Mouse (Mus musculus) embryonic facial prominence, embryonic 15.5 days (tissue): ENCODE measurements around the gene Rps6kc1. TPM values are rescaled to one million over a fixed set of nuclear protein-coding genes. Genes with fewer than 3 reads are reported as not detected.

ENCODE experiments used
- ATAC-seq: fragments of 200-750 bp; cut with Nextera tagmentation; 2 replicates; pipeline ENCODE4 v1.8.0; 2017; ENCODE audit warnings: low read depth, moderate TSS enrichment; ENCODE audit not compliant: insufficient number of reproducible peaks, low FRiP score, low TSS enrichment
- H3K27ac ChIP-seq: fragments of 300-500 bp; sonication (generic); replicated peaks from 2 replicates; pipeline ENCODE4 v1.5.1; 2015; ENCODE audit warnings: mild to moderate bottlenecking, inconsistent platforms
- H3K27me3 ChIP-seq: fragments of 300-500 bp; sonication (generic); 2 replicates; pipeline ENCODE4 v1.6.1; 2015; ENCODE audit warnings: inconsistent platforms
- H3K36me3 ChIP-seq: fragments of 300-500 bp; sonication (generic); 2 replicates; pipeline ENCODE4 v1.6.1; 2015; ENCODE audit warnings: mild to moderate bottlenecking, inconsistent platforms
- H3K4me1 ChIP-seq: fragments of 300-500 bp; sonication (generic); 2 replicates; pipeline ENCODE4 v1.6.1; 2015; ENCODE audit warnings: inconsistent platforms
- H3K4me2 ChIP-seq: fragments of 300-500 bp; sonication (generic); replicated peaks from 2 replicates; pipeline ENCODE4 v1.6.1; 2015; ENCODE audit warnings: mild to moderate bottlenecking, inconsistent platforms
- H3K4me3 ChIP-seq: fragments of 300-500 bp; sonication (generic); replicated peaks from 2 replicates; pipeline ENCODE4 v1.5.1; 2015; ENCODE audit warnings: mild to moderate bottlenecking, inconsistent platforms
- H3K9ac ChIP-seq: fragments of 300-500 bp; sonication (generic); 2 replicates; pipeline ENCODE4 v1.6.1; 2015; ENCODE audit warnings: inconsistent platforms
- H3K9me3 ChIP-seq: fragments of 300-500 bp; sonication (generic); replicated peaks from 2 replicates; pipeline ENCODE4 v1.6.1; 2016; ENCODE audit warnings: inconsistent platforms
- WGBS: fragments of 180-500 bp; shearing (Covaris S2); methylation state at CpG from one replicate; pipeline ENCODE4 v1.1.7; 2015; 5-methylcytosine and 5-hydroxymethylcytosine counted together
- polyA plus RNA-seq: library from polyadenylated mRNA; unstranded; fragments of >200 nt; fragmentation: Nextera tagmentation; extraction: Ambion mirVana; gene quantifications from 2 replicates; pipeline ENCODE4 v1.2.1, GENCODE M21; 2015

Gene Rps6kc1
- polyA plus RNA-seq, 1 experiment from 2014 or later = 15.2 TPM

DNA sequence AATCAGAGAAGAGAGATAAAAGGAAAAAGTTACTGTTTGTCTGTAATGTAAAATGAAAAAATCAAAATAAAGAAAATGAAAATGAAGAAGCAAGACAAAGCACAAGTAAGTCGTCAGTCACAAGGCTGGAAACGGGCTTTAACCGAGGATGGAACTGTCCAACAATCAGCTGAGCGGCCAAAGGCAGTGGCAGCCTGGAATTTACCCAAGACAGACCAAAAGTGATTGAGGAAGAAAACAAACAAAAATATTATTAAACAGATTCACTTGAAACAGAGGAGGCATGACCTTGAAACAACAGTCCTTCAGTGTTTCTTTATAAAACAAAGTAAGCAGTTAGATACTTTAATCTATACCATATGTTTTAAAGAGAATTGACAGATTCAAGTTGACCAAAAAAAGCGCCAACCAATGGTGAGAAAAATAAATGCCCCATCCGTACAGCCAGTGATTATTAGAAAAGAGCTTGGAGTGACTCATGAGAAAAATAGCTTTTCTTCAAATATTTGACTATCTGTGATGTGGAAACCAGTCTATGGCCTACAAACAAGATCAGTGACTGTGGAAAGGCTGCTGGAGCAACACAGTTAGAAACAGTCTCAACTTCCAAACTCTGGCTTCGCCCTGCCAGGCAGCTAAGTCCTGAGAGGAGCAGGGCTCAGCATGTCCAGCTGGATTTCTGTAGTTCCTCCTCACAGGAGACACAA lies 77.2 kb downstream of the Rps6kc1 start:
- Histone ChIP-seq H3K36me3 (peaks cover 7% of the 10 kb centered on the region; the same call in 1 of the 2 replicates), H3K9ac (no peak overlapping the region), H3K9me3 (no peaks in the 10 kb centered on the region), H3K27me3 (no peaks in the 10 kb centered on the region), H3K4me1 (no peaks in the 10 kb centered on the region), H3K4me3 (no peak overlapping the region), H3K4me2 (no peak overlapping the region), H3K27ac (no peak overlapping the region)
- no peak for ATAC-seq
- WGBS = 53% methylated on average over 7 of the region's 7 CpGs

DNA sequence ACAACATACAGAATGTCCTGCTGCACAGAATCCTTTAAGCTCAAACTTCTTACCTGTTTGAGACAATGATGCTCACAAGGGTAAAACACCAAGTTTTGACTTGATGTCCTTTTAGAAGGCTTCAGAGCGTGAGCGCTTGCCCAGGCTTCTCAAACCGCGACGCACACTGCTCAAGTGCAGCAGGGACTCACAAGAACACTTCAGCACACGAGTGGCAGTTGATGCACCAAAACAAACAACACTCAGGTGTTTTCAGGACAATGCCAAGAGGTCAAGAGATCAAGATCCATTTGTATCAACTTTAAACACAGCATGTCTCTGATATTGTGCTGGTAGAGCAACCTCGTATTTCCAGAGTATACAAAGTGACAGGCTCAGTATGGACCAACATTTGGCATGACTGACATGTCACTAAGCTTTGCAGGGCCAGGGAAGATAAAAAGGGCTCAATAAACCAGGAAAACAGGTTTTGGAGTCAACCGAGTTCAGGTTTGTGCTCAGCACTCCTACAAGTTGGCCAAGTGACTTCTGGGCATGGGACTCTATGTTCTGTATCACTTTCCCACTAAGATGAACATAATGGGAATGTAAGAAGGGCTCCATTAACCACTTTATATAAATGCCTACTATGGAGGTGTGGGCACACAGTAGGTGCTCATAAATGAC lies 78.5 kb downstream of the Rps6kc1 start:
- Histone ChIP-seq H3K4me2 (no peak overlapping the region), H3K36me3 (peaks cover 8% of the 10 kb centered on the region; the same call in 1 of the 2 replicates), H3K9ac (no peak overlapping the region), H3K4me3 (no peak overlapping the region), H3K9me3 (no peaks in the 10 kb centered on the region), H3K27ac (no peak overlapping the region), H3K27me3 (no peaks in the 10 kb centered on the region), H3K4me1 (no peaks in the 10 kb centered on the region)
- WGBS = 79% methylated on average over 8 of the region's 8 CpGs
- no peak for ATAC-seq

DNA sequence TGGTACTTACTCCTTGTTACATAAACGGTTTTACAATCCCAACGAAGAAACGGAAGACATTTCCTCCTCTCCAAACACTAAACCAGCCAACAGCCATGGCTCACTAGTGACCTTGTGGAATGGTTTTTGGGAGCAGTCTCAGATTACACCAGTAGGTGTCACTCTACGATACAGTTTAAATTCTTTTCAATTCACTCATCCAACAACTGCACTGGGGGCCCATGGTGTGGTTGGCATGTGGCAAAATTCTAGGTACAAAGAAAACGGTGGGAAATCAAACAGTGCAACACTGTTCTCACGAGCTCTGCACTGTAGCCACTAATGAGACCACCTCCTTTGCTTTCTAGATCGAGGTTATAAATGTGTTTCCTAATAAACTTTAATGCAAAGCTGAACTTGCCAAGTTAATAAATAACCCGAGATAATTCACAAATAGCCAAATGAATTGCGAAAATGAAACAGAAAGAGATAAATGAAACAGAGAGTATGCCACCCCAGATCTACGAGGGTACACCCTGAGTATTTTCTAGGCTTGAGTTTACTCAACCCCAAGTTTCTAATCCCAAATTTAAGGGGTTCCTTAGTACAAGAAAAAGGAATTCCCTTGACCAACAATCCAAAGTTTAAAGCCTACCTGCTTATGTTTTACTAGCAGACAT lies 79.6 kb downstream of the Rps6kc1 start:
- WGBS = 53% methylated on average over 10 of the region's 10 CpGs

DNA sequence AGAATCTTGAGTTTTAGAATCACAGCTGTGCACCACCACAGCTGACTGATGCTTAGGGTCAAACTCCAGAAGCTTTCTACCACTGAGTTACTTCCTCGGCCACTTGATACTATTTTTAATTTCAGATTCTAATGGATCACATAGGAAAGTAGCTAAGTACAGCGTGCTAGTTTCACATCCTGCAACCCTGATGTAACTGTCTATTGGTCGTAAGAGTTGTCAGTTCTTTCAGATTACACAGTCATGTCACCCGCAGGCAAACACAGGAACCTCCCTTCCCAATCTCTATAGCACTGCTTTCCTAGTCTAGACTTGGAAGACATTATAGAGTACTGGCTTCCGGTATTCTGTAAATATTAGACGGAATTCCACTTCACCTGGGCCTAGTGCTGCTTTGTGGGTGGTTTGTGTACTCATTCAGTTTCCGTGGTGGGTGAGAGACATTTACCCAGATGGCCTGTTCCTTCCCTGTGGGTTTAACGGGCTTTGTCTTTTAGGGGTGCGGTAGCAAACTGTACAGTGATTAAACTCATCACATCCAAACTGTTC lies 85.0 kb downstream of the Rps6kc1 start:
- no peak overlapping the region for H3K27ac ChIP-seq

More for the DNA sequence above, 79.6 kb downstream of the Rps6kc1 start:
- Histone ChIP-seq H3K9me3 (no peaks in the 10 kb centered on the region), H3K27ac (no peak overlapping the region), H3K4me1 (no peaks in the 10 kb centered on the region), H3K4me3 (no peak overlapping the region), H3K27me3 (no peaks in the 10 kb centered on the region), H3K4me2 (no peak overlapping the region), H3K36me3 (0 out of 2 replicates have a peak, but pooled peaks cover 10% of the 10 kb centered on the region), H3K9ac (no peak overlapping the region)
- ATAC-seq = no peak

DNA sequence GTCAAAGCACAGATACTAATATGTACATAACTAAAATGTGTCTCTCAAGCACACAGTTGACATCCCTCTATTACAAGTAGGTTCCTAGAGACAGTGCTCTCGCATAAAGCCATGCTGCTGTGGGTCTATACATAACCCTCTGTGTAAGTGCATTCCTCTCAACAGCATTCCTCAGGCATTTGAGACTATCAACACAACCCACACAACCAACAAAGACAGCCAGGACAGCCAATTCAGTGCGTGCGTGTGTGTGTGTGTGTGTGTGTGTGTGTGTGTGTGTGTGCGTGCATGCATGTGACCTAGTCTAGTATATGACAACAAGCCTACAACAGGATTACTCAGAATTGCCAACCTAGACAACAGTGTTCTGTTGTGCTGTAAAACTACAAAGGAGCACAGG lies 87.8 kb downstream of the Rps6kc1 start:
- H3K36me3 ChIP-seq = 0 out of 2 replicates have a peak, but pooled peaks cover 4% of the 10 kb centered on the region
- no peak overlapping the region for H3K27ac ChIP-seq
- H3K9ac ChIP-seq = no peak overlapping the region
- no peaks in the 10 kb centered on the region for H3K27me3 ChIP-seq
- H3K4me1 ChIP-seq = 0 out of 2 replicates have a peak, but pooled peaks cover 2% of the 10 kb centered on the region
- no peak overlapping the region for H3K4me3 ChIP-seq
- no peak overlapping the region for H3K4me2 ChIP-seq
- H3K9me3 ChIP-seq = no peaks in the 10 kb centered on the region
- no peak for ATAC-seq
- WGBS = 92% methylated on average over 4 of the region's 4 CpGs

More for the DNA sequence above, 85.0 kb downstream of the Rps6kc1 start:
- WGBS = 81% methylated on average over 9 of the region's 9 CpGs
- Histone ChIP-seq H3K9me3 (no peaks in the 10 kb centered on the region), H3K36me3 (0 out of 2 replicates have a peak, but pooled peaks cover 10% of the 10 kb centered on the region), H3K4me2 (no peak overlapping the region), H3K27me3 (no peaks in the 10 kb centered on the region), H3K9ac (no peak overlapping the region), H3K4me3 (no peak overlapping the region), H3K4me1 (0 out of 2 replicates have a peak, but pooled peaks cover 2% of the 10 kb centered on the region)
- no peak for ATAC-seq

DNA sequence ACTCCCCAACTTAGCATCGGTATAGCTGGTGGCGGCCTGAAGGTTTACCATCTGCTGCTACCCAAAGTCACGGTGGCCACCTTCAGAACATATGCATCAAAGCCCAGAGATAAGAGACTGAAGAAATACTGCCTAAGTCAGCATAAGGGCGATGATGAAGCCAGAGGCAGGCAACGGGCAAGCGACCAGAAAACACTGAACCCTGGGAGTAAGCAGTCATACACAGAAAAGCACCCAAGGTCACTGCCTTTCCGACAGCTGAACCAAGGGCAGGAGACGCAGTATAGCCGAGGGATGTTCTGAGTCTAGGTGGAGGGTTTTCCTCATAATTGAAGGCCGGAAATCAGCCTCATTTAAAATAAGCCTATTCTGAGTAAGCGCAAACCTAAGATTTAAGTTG lies 95.4 kb downstream of the Rps6kc1 start:
- 83% methylated on average over 11 of the region's 11 CpGs for WGBS

DNA sequence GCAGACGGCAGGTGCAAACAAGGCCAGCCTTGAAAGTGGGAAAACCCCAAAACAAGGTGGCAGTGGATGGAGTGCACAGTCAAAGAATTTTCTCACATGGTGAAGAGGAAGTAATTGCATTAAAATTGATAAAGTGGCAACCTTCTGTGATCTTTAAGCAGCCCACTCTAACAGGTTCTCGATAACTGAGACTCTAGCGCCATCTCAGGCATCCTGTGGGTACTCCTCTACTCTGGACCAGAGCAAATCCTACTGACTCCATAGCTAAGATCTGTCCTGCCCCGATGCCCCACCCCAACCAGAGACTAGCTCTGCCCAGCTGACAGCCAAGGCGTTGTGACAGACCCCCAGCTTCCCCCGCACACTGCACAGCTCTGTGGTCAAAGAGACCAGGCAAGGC lies 101.2 kb downstream of the Rps6kc1 start:
- Histone ChIP-seq H3K4me1 (no peaks in the 10 kb centered on the region), H3K36me3 (no peaks in the 10 kb centered on the region), H3K27me3 (no peaks in the 10 kb centered on the region), H3K9ac (no peak overlapping the region), H3K4me3 (no peak overlapping the region), H3K9me3 (no peaks in the 10 kb centered on the region), H3K4me2 (no peak overlapping the region), H3K27ac (no peak overlapping the region)
- no peak for ATAC-seq
- 83% methylated on average over 6 of the region's 6 CpGs for WGBS

More for the DNA sequence above, 95.4 kb downstream of the Rps6kc1 start:
- H3K36me3 ChIP-seq = no peaks in the 10 kb centered on the region
- no peaks in the 10 kb centered on the region for H3K9me3 ChIP-seq
- ATAC-seq = no peak
- H3K27me3 ChIP-seq = no peaks in the 10 kb centered on the region
- no peak overlapping the region for H3K4me2 ChIP-seq
- H3K4me1 ChIP-seq = no peaks in the 10 kb centered on the region
- no peak overlapping the region for H3K9ac ChIP-seq
- no peak overlapping the region for H3K27ac ChIP-seq
- no peak overlapping the region for H3K4me3 ChIP-seq

DNA sequence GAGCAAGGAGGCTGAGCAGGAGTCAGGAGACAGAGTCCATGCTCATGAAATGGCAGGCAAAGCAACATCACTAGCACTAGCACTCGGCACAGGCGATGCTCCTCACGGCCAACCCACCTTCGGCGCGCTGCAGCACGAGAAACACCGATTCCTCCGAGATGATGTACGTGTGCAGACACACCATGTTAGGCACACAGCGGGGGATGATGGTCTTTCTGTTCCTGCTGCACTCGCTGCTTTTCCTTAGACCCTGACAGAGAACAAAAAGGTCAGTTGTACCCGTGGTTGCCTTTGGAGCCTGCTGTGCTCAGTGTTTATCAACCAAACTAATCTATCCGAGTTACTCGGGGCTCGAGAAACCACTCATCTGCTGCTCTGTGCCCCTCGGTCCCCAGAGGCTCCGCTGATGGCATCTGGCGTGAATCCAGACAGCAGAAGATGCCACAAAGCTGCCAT lies 102.8 kb downstream of the Rps6kc1 start:
- H3K4me3 ChIP-seq = no peak overlapping the region
- 44% methylated on average over 19 of the region's 19 CpGs for whole genome bisulfite sequencing
- H3K27ac ChIP-seq = no peak overlapping the region
- H3K4me2 ChIP-seq = no peak overlapping the region
- H3K9me3 ChIP-seq = no peaks in the 10 kb centered on the region
- no peak for ATAC-seq
- H3K9ac ChIP-seq = no peak overlapping the region
- no peaks in the 10 kb centered on the region for H3K4me1 ChIP-seq
- no peaks in the 10 kb centered on the region for H3K36me3 ChIP-seq
- H3K27me3 ChIP-seq = no peaks in the 10 kb centered on the region

DNA sequence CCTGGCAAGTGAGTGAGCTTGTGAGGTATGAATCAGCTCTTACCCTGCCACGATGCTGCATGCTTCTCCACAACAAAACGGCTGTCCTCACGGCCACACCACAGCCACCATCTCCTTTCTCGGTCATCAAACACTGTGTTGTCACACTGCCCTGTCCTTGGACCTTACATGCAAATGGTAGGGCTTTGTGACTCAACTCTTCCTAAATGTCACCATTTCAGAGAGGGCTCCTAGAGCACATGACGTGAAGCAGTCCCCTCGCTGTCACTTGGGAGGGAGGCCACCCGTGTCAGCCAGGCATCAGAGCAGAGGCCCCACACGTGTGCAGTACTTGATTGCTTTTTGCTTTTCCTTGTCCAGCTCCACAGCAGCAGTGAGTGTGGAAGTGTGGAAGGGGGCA lies 104.8 kb downstream of the Rps6kc1 start:
- Histone ChIP-seq H3K36me3 (no peaks in the 10 kb centered on the region), H3K9me3 (no peaks in the 10 kb centered on the region), H3K4me3 (no peak overlapping the region), H3K9ac (no peak overlapping the region), H3K4me2 (no peak overlapping the region), H3K27ac (no peak overlapping the region), H3K4me1 (no peaks in the 10 kb centered on the region), H3K27me3 (no peaks in the 10 kb centered on the region)
- ATAC-seq = no peak
- 89% methylated on average over 8 of the region's 8 CpGs for WGBS

DNA sequence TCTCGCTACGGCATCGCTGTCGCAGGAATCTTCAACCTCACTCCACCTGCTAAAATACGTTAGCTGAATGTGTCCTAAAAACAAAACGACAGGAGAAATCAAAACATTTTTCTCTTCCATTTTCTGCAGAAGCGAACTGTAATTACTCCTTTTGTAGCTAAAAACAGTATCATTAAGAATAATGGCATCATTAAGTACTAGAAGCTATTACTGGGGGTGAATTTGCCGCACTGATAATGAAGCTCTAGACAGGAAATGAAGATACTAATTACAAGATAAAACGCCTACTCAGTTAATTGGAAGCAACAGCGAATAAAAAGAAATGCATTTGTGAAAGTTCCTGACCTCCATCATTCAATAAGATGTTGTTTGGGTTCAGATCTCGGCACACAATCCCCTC lies 112.9 kb downstream of the Rps6kc1 start:
- Histone ChIP-seq H3K4me1 (0 out of 2 replicates have a peak, but pooled peaks cover 6% of the 10 kb centered on the region), H3K36me3 (peaks cover 26% of the 10 kb centered on the region), H3K4me2 (no peak overlapping the region), H3K4me3 (no peak overlapping the region), H3K9ac (no peak overlapping the region), H3K9me3 (no peaks in the 10 kb centered on the region), H3K27me3 (no peaks in the 10 kb centered on the region), H3K27ac (no peak overlapping the region)
- no peak for ATAC-seq
- WGBS = 80% methylated on average over 11 of the region's 11 CpGs

DNA sequence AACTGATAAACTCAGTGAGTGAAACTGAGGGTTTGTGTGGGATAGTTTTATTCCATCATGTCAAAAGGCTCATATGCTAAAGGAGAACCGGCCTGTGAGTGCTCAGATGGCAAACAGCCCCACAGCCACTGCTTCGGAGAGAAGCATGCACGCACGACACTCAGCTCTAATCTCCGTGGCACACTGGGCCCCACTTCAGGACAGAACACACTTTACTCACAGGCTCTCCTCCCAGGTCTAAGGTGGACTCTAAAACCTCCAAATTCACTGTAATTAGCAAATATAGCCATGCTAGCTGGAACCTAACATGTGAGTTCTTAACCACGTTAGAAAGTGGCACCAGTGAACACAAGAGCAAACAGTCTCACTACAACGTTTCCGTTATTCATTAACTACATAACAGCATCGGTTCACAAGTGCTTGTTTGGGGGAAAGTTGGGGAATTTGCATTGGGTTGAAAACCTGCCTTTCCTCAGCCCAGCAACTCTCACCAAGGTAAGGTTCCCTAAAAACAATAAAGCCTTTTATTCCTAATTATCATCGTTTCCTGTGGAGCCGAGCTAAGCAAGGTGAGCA lies 114.0 kb downstream of the Rps6kc1 start:
- Histone ChIP-seq H3K9ac (no peak overlapping the region), H3K36me3 (peaks cover 26% of the 10 kb centered on the region), H3K4me3 (no peak overlapping the region), H3K4me2 (no peak overlapping the region), H3K4me1 (0 out of 2 replicates have a peak, but pooled peaks cover 6% of the 10 kb centered on the region), H3K27me3 (no peaks in the 10 kb centered on the region), H3K9me3 (no peaks in the 10 kb centered on the region), H3K27ac (no peak overlapping the region)
- WGBS = 73% methylated on average over 11 of the region's 11 CpGs
- ATAC-seq = no peak
